Mouse (Mus musculus): ENCODE data around the gene Tmem108.
A peak's percentile ranks its signal among the peaks of the same experiment; 100 is the strongest.

Tmem108 gene

DNA sequence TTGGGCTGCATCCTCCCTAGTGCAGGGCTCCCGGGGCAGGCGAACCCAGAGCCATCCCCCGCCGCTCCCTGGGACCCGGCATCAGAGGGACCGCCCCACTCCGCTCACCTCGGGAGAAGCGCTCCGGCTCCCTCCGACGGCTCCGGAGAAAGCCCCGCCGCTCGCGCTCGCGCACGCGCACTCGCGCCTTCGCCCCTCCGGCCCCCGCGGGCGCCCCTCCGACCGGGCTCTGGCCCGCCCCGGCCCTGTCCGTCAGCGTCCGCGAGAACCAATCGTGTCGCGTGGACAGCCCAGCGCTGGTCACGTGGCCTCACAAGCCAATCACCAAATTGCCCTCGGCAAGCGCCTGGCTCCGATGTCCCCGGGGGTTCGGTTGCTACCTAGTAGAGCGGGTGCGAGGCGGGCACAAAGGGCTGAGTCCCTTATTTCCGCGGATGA, at the start of gene Tmem108:
Gene Tmem108 (minus strand): TSS at position 191 of the 438 bp plus-strand sequence.
- DNase-seq (ENCODE audit: low spot score in 2 of 2): peak; percentile 49 to 64

DNA sequence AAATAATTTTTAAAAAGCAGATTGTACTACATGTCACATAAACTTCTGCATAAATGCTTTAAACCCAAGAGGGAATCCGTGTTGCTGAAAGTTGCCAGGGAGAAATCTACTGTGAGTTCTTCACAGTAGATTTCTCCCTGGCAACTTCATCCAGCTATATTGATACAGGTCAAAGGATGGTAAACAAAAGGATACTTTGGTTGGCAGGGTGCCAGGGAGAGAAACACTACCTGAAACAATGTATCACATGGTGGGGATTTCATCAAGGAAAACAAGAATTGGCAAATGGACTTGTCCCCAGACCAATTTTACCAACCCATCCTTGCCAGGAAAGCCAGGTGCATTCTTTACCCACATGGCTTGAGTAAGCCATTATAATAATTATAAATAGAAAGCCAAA, 27.4 kb upstream of the Tmem108 start:
- DNase-seq (ENCODE audit: low spot score in 2 of 2): no peak

DNA sequence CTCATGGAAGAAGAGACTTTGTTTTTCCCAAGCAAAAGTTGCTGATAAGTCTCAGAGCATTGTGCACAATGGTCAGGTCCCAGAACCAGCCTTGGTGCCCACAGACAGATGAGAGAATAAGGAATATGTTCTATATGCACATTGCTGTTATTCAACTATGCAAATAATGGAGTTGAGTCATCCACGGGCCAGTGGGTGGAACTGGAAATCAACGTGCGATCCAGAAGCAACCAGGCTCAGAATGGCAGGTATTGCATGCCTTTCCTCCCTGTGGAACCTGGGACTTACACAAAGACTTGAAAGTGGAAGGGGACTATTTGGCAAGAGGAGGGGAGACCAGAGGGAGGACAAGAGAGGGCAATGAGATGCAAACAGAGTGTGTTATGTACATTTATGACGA, 22.5 kb upstream of the Tmem108 start:
- DNase-seq (ENCODE audit: low spot score in 2 of 2): no peak

DNA sequence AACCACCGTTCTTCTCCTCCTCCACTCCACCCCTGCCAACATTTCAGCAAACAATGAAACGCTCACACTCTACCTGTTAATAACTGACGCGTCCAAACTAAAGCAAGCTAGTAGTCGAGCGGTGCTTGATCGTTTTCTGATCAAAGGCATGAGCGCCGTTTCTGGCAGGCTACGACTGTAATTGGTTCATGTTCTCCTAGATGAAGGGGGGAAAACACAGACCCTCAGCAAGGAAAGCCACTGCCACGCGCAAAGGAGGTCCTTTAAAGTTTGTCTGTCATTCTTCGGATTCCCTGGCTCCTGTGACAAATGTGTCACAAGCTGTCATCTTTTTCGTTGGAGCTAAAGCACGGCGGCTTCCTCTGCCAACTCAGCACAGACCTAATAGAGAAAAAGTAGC, 21.6 kb upstream of the Tmem108 start:
- no peak for DNase-seq (ENCODE audit: low spot score in 2 of 2)

DNA sequence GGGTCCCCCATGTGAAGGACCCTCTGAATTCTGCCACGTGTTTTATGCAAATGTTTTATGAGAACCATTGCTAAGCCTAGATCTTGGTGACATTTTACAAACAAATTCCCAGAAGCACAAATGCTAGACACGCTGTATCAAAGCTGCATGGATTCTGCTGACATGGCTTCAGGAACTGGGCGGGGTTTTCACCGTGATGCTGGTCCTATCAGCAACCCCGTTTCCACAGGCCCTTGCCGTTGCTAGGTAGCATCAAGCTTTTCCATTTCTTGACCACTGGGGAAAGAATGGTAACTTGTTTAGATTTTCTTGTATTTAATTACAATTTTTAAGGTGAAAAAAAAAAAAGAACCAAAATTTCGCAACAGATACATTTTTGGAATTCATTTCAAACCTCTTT, 20.7 kb upstream of the Tmem108 start:
- DNase-seq (ENCODE audit: low spot score in 2 of 2): no peak

GRCm38 (mm10) chr9:103781407-103781806, 19.8 kb upstream of the Tmem108 start:
- no peak for DNase-seq (ENCODE audit: low spot score in 2 of 2)

GRCm38 (mm10) chr9:103780598-103780997, 19.0 kb upstream of the Tmem108 start:
- DNase-seq (ENCODE audit: low spot score in 2 of 2): no peak

DNA sequence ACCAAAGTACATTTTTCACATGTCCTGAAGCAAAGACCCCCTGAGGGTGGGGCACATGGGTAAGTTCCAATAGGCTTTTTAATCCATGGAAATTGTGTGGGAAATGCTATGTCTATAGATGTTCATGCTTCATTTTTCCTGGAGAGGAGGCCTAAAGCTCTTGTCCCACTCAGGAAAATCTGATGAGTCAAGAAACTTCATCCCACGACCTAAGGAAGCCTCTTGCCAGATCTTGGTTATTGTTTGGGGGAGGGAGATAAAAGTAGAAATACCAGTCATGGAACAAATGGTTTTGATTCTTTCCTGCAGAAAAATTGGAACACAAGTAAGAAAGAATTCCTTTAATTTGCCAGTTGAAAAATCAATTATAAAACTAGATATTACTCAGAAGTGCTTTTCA, 16.5 kb upstream of the Tmem108 start:
- DNase-seq (ENCODE audit: low spot score in 2 of 2): no peak

GRCm38 (mm10) chr9:103761151-103761571, 476 bp downstream of the Tmem108 start:
- no peak for DNase-seq (ENCODE audit: low spot score in 2 of 2)

GRCm38 (mm10) chr9:103760356-103760755, 1.3 kb downstream of the Tmem108 start:
- no peak for DNase-seq (ENCODE audit: low spot score in 2 of 2)

DNA sequence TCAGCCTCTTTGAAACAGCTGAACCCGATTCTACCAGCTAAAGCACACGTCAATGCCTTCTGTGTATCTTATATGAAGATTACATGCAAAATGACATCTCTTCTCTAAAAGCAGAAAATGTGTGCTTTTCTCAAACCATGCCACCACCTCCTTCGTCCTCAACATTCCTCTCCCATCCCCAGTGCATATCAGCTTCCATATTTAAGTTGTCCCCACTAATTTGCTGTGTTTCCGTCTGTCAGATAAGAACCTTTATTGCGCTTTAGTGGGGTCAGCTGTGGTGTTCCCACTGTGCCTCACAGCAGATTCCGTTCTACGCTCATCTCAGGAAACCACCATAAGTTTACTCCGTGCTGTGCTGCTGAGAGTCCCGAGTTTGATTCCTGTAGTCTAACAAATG, 1.8 kb downstream of the Tmem108 start:
- DNase-seq (ENCODE audit: low spot score in 2 of 2): no peak

- peak; percentile 14 to 52 for DNase-seq (ENCODE audit: low spot score in 2 of 2)
These were observed 2.5 kb downstream of the Tmem108 start for GRCm38 (mm10) chr9:103758930-103759695.

DNA sequence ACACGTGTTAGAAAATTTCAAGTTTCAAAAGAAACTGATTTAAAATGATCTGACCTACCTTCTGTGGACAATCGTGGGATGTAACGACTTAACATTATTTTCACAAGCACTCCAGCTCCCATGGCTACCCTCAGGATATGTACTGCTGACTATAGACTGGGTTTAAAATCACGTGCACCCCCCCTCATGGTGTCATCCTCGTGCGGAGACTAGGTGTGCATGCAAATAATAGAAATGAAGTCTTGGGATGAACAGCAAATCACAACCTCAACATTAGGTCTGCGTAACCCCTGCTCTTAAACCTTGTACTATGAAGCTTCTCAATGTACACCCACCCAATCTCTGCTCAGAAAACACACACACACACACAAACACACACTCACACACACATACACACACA, 3.4 kb downstream of the Tmem108 start:
- DNase-seq (ENCODE audit: low spot score in 2 of 2): no peak

DNA sequence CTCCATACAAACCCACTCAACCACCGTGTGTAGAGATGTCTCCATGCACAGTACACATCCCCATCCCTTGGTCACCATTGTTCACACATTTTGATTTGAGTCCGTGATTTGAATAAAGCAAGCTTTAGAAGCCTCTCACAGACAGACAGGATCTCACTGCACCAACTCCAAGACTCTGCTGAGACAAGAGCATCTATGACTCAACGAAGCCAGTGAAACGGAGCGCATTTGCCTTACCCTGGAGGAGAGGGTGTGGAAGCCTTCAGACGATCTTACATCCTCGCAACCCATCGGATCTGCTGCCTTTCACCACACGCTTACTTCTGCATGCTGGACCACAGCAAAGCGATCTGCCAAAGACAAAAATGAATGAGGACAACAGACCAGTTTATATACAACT, 9.0 kb downstream of the Tmem108 start:
- no peak for DNase-seq (ENCODE audit: low spot score in 2 of 2)

- DNase-seq (ENCODE audit: low spot score in 2 of 2): no peak
These were observed 10.1 kb downstream of the Tmem108 start for GRCm38 (mm10) chr9:103751568-103751967.

GRCm38 (mm10) chr9:103750491-103750890, 11.1 kb downstream of the Tmem108 start:
- DNase-seq (ENCODE audit: low spot score in 2 of 2): no peak

- DNase-seq (ENCODE audit: low spot score in 2 of 2): no peak
These were observed 15.0 kb downstream of the Tmem108 start for GRCm38 (mm10) chr9:103746598-103746997.

DNA sequence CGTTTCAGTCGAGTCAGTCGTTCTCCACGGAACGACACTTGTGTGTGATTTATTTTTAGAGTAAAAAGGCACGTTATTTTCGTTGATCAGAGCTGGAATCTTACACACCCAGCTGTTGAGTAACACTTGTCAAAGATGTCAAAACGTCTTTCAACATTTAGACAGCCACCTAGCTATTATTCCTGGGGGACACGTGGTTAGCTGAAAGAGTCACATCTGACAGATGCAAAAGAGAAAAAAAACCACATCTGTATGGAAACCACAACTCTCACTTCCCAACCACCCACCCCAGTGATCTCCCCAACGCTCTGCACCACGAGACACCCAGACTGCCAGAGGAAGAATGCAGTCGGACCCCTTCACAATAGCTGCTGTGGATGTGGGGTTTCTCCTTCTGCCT, 21.5 kb downstream of the Tmem108 start:
- no peak for DNase-seq (ENCODE audit: low spot score in 2 of 2)

DNA sequence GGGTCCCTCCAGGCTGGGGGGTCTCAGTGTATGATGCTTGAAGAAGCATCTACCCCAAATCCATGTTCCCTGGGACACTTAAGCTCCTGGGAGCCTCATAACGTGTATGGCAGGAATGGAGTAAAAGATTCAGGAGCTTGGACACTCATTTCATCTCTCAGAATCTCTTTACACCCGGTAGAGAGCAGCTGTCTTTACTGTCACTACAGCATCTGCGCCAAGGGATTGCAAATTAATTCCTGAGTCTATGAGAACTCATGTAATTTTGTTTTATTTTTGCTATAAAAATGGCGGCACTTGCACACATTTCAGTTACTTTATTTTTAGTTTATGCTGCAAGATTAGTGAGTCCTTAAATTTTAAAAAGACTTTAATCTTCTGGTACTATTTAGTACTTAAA, 22.6 kb downstream of the Tmem108 start:
- no peak for DNase-seq (ENCODE audit: low spot score in 2 of 2)

DNA sequence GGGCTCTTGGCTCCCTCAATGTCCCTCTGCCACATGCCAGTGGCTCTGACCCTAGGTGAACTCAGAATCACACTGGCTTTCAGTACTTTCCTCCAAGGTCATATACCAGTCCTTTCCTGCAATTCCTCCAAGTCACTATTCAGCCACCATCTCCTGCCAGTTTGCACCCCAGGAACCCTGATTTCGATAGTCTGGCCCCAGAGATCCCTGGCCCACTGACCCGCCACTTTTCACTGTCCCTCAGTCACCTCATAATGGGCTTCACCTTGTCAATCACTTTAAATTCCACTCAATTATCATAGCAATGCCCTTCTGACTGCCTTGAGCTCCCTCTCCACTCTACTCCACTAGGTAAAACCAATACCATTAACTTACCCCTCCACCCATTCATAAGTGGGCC, 31.9 kb downstream of the Tmem108 start:
- no peak for DNase-seq (ENCODE audit: low spot score in 2 of 2)

DNA sequence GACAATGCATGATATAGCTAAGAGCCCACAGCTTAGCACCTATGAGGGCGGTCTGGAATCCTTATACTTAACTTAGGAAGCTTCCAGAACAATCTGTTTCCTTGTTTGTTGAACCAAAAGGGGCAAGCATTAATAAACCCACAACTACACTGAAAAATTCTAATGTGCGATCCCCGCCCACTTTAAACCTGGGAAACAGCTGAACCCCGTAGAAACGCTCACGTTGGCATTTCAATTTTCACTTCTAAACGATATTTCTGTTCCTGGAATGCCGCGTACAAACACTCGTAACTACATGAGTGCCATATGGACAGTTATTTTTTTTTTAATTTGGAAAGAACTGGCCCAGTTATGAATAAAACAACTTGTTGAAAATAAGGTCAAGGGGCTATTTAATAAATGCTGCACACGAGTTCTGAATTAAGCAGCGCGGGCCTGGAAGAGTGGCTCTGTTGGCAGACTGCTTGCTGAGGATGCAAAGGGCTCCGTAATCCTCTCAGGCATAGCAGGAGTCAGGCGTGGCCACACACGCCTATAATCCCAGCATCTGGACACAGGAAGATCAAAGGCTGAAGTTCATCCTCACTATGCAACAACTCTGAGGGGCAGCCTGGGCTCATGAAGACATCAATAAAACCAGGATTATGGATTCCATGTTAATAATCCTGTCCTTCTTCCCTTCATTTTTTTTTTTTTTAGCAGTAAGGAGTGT, 34.7 kb downstream of the Tmem108 start:
- DNase-seq (ENCODE audit: low spot score in 2 of 2): no peak

DNA sequence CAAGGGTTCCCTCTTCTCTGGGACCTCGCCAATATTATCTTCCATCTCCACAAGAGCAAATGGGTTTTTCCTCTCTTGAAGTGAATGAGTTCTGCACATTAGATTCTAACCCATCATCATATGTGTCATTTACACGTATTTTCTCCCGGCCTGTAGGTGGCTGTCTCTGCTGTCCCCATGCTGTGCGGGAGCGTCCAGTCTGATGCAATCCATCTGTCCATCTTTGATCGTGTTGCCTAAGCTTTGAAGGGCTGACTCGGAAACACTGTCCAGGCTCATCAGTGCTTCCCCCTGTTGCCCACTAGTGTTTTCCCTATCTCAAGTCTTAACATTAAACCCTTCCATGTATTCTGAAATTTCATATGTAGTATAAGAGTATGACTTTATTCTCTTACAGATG, 36.1 kb downstream of the Tmem108 start:
- DNase-seq (ENCODE audit: low spot score in 2 of 2): no peak

- DNase-seq (ENCODE audit: low spot score in 2 of 2): no peak
These were observed 40.2 kb downstream of the Tmem108 start for GRCm38 (mm10) chr9:103721486-103721885.
